Mouse (Mus musculus) heart, adult 2 months (tissue): Measurements from ENCODE around the gene Prrt1.

Experiments used
- CTCF ChIP-seq: fragments of 200-600 bp; IDR thresholded peaks from 2 replicates; pipeline ENCODE4 v1.8.1; 2022; ENCODE audit warnings: antibody characterized with exemption, mild to moderate bottlenecking, moderate library complexity
- POLR2A ChIP-seq: fragments of 200-500 bp; IDR thresholded peaks from 2 replicates; pipeline ENCODE4 v1.6.1; 2011; ENCODE audit warnings: mild to moderate bottlenecking, low read depth, low read length, control low read depth; ENCODE audit not compliant: insufficient read depth

GRCm38 (mm10) chr17:34659897-34660214 is 30.5 kb downstream of the Prrt1 start:
- TF ChIP-seq POLR2A (no peak), CTCF (no peak)
